Mouse (Mus musculus) inflammation-experienced regulatory T-cells, adult 6 months (primary cell): Measurements from ENCODE around the gene Myl3. TPM values are rescaled to one million over a fixed set of nuclear protein-coding genes. Genes with fewer than 3 reads are reported as not detected.

Source experiments
- ATAC-seq: one replicate; pipeline ENCODE4 v1.8.0; 2017
- polyA plus RNA-seq, 3 experiments: library from polyadenylated mRNA; unstranded; fragments of 100-300 nt; shearing (Covaris generic); gene quantifications; one replicate each; pipeline ENCODE4 v1.2.1; 2017

The Myl3 gene
- polyA plus RNA-seq, 3 experiments from 2014 or later, result not detected

- ATAC-seq, result no peak
Measured at GRCm38 (mm10) chr9:110731859-110732258, 9.8 kb upstream of the Myl3 start.

- ATAC-seq, result peak; percentile 73
Measured at GRCm38 (mm10) chr9:110732623-110733022, 9.0 kb upstream of the Myl3 start.

GRCm38 (mm10) chr9:110733102-110733501, 8.6 kb upstream of the Myl3 start:
- no peak for ATAC-seq

- ATAC-seq, result no peak
Measured at GRCm38 (mm10) chr9:110734154-110734553, 7.5 kb upstream of the Myl3 start.

GRCm38 (mm10) chr9:110736362-110736761, 5.3 kb upstream of the Myl3 start:
- no peak for ATAC-seq

- no peak for ATAC-seq
Measured at GRCm38 (mm10) chr9:110738054-110738453, 3.6 kb upstream of the Myl3 start.

GRCm38 (mm10) chr9:110739961-110740360, 1.7 kb upstream of the Myl3 start:
- ATAC-seq, result no peak

- no peak for ATAC-seq
Measured at GRCm38 (mm10) chr9:110742295-110742950, 762 bp downstream of the Myl3 start.

- no peak for ATAC-seq
Measured at GRCm38 (mm10) chr9:110742951-110743455, 1.3 kb downstream of the Myl3 start.

GRCm38 (mm10) chr9:110743456-110744323, 2.0 kb downstream of the Myl3 start:
- ATAC-seq, result no peak

GRCm38 (mm10) chr9:110745752-110746151, 4.1 kb downstream of the Myl3 start:
- no peak for ATAC-seq

- no peak for ATAC-seq
Measured at GRCm38 (mm10) chr9:110746238-110746637, 4.6 kb downstream of the Myl3 start.

- ATAC-seq, result no peak
Measured at GRCm38 (mm10) chr9:110746961-110747360, 5.3 kb downstream of the Myl3 start, which contains the start of gene Pth1r. Gene Pth1r (minus strand): TSS chr9:110747145.

- no peak for ATAC-seq
Measured at GRCm38 (mm10) chr9:110748451-110748850, 6.8 kb downstream of the Myl3 start.

GRCm38 (mm10) chr9:110750404-110751187, 8.9 kb downstream of the Myl3 start:
- ATAC-seq, result no peak

GRCm38 (mm10) chr9:110751412-110751811, 9.8 kb downstream of the Myl3 start:
- ATAC-seq, result no peak

GRCm38 (mm10) chr9:110752917-110753435, 11.3 kb downstream of the Myl3 start:
- no peak for ATAC-seq

GRCm38 (mm10) chr9:110753773-110754172, 12.1 kb downstream of the Myl3 start:
- no peak for ATAC-seq

- ATAC-seq, result no peak
Measured at GRCm38 (mm10) chr9:110757816-110758215, 16.2 kb downstream of the Myl3 start.

GRCm38 (mm10) chr9:110758605-110759004, 16.9 kb downstream of the Myl3 start:
- ATAC-seq, result no peak

GRCm38 (mm10) chr9:110759265-110759664, 17.6 kb downstream of the Myl3 start:
- no peak for ATAC-seq

- no peak for ATAC-seq
Measured at GRCm38 (mm10) chr9:110760886-110761285, 19.2 kb downstream of the Myl3 start.

GRCm38 (mm10) chr9:110762763-110763162, 21.1 kb downstream of the Myl3 start:
- no peak for ATAC-seq
